Mouse (Mus musculus): ENCODE data around the gene Clasrp. TPM values are rescaled to one million over a fixed set of nuclear protein-coding genes. Genes with fewer than 3 reads are reported as not detected.
A peak's percentile ranks its signal among the peaks of the same experiment; 100 is the strongest.

The Clasrp gene
- polyA plus RNA-seq, 1 experiment from 2014 or later, result 51.3 TPM

GRCm38 (mm10) chr7:19593061-19593730, 11.1 kb downstream of the Clasrp start:
- Histone ChIP-seq H3K27me3 (ENCODE audit: control insufficient read depth, insufficient read depth, low read length) (no peaks in the 10 kb centered on the region), H3K9me3 (ENCODE audit: control insufficient read depth, low read length) (no peaks in the 10 kb centered on the region), H3K4me1 (ENCODE audit: control insufficient read depth, insufficient read depth, low read length) (no peaks in the 10 kb centered on the region), H3K9ac (replicated peaks; ENCODE audit: low read depth, low read length) (no peak overlapping the region), H3K36me3 (ENCODE audit: control insufficient read depth, insufficient read depth, low read length) (peaks cover 51% of the 10 kb centered on the region), H3K4me2 (ENCODE audit: low read depth, low read length) (no peak overlapping the region), H3K4me3 (ENCODE audit: low read depth, low read length) (no peak overlapping the region), H3K27ac (ENCODE audit: low read depth, low read length) (no peak overlapping the region)
- 93% methylated on average over 10 of the region's 10 CpGs for WGBS
- ATAC-seq (ENCODE audit: low read depth), result no peak

- Histone ChIP-seq H3K9ac (replicated peaks; ENCODE audit: low read depth, low read length) (no peak overlapping the region), H3K36me3 (ENCODE audit: control insufficient read depth, insufficient read depth, low read length) (peaks cover 76% of the 10 kb centered on the region), H3K27ac (ENCODE audit: low read depth, low read length) (no peak overlapping the region), H3K27me3 (ENCODE audit: control insufficient read depth, insufficient read depth, low read length) (no peaks in the 10 kb centered on the region), H3K4me1 (ENCODE audit: control insufficient read depth, insufficient read depth, low read length) (no peaks in the 10 kb centered on the region), H3K9me3 (ENCODE audit: control insufficient read depth, low read length) (no peaks in the 10 kb centered on the region), H3K4me2 (ENCODE audit: low read depth, low read length) (no peak overlapping the region), H3K4me3 (ENCODE audit: low read depth, low read length) (no peak overlapping the region)
- WGBS, result 67% methylated on average over 3 of the region's 3 CpGs
- ATAC-seq (ENCODE audit: low read depth), result peak; percentile 58; the same call in 1 of the 2 replicates
Observed at GRCm38 (mm10) chr7:19589917-19590316, 14.4 kb downstream of the Clasrp start.

GRCm38 (mm10) chr7:19589207-19589606, 15.1 kb downstream of the Clasrp start:
- no peaks in the 10 kb centered on the region for H3K4me1 ChIP-seq (ENCODE audit: control insufficient read depth, insufficient read depth, low read length)
- 52% methylated on average over 3 of the region's 3 CpGs for WGBS
- H3K27me3 ChIP-seq (ENCODE audit: control insufficient read depth, insufficient read depth, low read length), result no peaks in the 10 kb centered on the region
- no peak overlapping the region for H3K4me3 ChIP-seq (ENCODE audit: low read depth, low read length)
- no peak for ATAC-seq (ENCODE audit: low read depth)
- peaks cover 79% of the 10 kb centered on the region for H3K36me3 ChIP-seq (ENCODE audit: control insufficient read depth, insufficient read depth, low read length)
- no peak overlapping the region for H3K27ac ChIP-seq (ENCODE audit: low read depth, low read length)
- no peak overlapping the region for H3K4me2 ChIP-seq (ENCODE audit: low read depth, low read length)
- no peaks in the 10 kb centered on the region for H3K9me3 ChIP-seq (ENCODE audit: control insufficient read depth, low read length)
- no peak overlapping the region for H3K9ac ChIP-seq (replicated peaks; ENCODE audit: low read depth, low read length)

- no peak overlapping the region for H3K27ac ChIP-seq (ENCODE audit: low read depth, low read length)
- peaks cover 82% of the 10 kb centered on the region for H3K36me3 ChIP-seq (ENCODE audit: control insufficient read depth, insufficient read depth, low read length)
- ATAC-seq (ENCODE audit: low read depth), result no peak
- no peak overlapping the region for H3K9ac ChIP-seq (replicated peaks; ENCODE audit: low read depth, low read length)
- no peaks in the 10 kb centered on the region for H3K27me3 ChIP-seq (ENCODE audit: control insufficient read depth, insufficient read depth, low read length)
- 78% methylated on average over 44 of the region's 46 CpGs for WGBS
- no peak overlapping the region for H3K4me3 ChIP-seq (ENCODE audit: low read depth, low read length)
- H3K4me1 ChIP-seq (ENCODE audit: control insufficient read depth, insufficient read depth, low read length), result no peaks in the 10 kb centered on the region
- no peaks in the 10 kb centered on the region for H3K9me3 ChIP-seq (ENCODE audit: control insufficient read depth, low read length)
- H3K4me2 ChIP-seq (ENCODE audit: low read depth, low read length), result no peak overlapping the region
Observed at GRCm38 (mm10) chr7:19586269-19586668, 18.0 kb downstream of the Clasrp start.

GRCm38 (mm10) chr7:19580634-19581033, 23.7 kb downstream of the Clasrp start:
- no peak overlapping the region for H3K4me3 ChIP-seq (ENCODE audit: low read depth, low read length)
- 87% methylated on average over 5 of the region's 8 CpGs for WGBS
- no peak overlapping the region for H3K4me2 ChIP-seq (ENCODE audit: low read depth, low read length)
- peaks cover 28% of the 10 kb centered on the region for H3K27me3 ChIP-seq (ENCODE audit: control insufficient read depth, insufficient read depth, low read length)
- H3K9ac ChIP-seq (replicated peaks; ENCODE audit: low read depth, low read length), result no peak overlapping the region
- ATAC-seq (ENCODE audit: low read depth), result no peak
- peaks cover 39% of the 10 kb centered on the region for H3K36me3 ChIP-seq (ENCODE audit: control insufficient read depth, insufficient read depth, low read length)
- no peak overlapping the region for H3K27ac ChIP-seq (ENCODE audit: low read depth, low read length)
- H3K4me1 ChIP-seq (ENCODE audit: control insufficient read depth, insufficient read depth, low read length), result peaks cover 8% of the 10 kb centered on the region; the same call in 1 of the 2 replicates
- H3K9me3 ChIP-seq (ENCODE audit: control insufficient read depth, low read length), result no peaks in the 10 kb centered on the region

GRCm38 (mm10) chr7:19579751-19580150, 24.5 kb downstream of the Clasrp start:
- Histone ChIP-seq H3K9ac (replicated peaks; ENCODE audit: low read depth, low read length) (no peak overlapping the region), H3K9me3 (ENCODE audit: control insufficient read depth, low read length) (no peaks in the 10 kb centered on the region), H3K4me1 (ENCODE audit: control insufficient read depth, insufficient read depth, low read length) (peaks cover 8% of the 10 kb centered on the region; the same call in 1 of the 2 replicates), H3K36me3 (ENCODE audit: control insufficient read depth, insufficient read depth, low read length) (peaks cover 31% of the 10 kb centered on the region), H3K4me3 (ENCODE audit: low read depth, low read length) (no peak overlapping the region), H3K27ac (ENCODE audit: low read depth, low read length) (no peak overlapping the region), H3K4me2 (ENCODE audit: low read depth, low read length) (no peak overlapping the region), H3K27me3 (ENCODE audit: control insufficient read depth, insufficient read depth, low read length) (peaks cover 28% of the 10 kb centered on the region)
- no peak for ATAC-seq (ENCODE audit: low read depth)
- 80% methylated on average over 10 of the region's 10 CpGs for WGBS

- WGBS, result 59% methylated on average over 4 of the region's 4 CpGs
- Histone ChIP-seq H3K27ac (ENCODE audit: low read depth, low read length) (no peak overlapping the region), H3K27me3 (ENCODE audit: control insufficient read depth, insufficient read depth, low read length) (peaks cover 28% of the 10 kb centered on the region), H3K4me1 (ENCODE audit: control insufficient read depth, insufficient read depth, low read length) (peaks cover 10% of the 10 kb centered on the region; the same call in 1 of the 2 replicates), H3K9me3 (ENCODE audit: control insufficient read depth, low read length) (no peaks in the 10 kb centered on the region), H3K4me3 (ENCODE audit: low read depth, low read length) (no peak overlapping the region), H3K9ac (replicated peaks; ENCODE audit: low read depth, low read length) (no peak overlapping the region), H3K4me2 (ENCODE audit: low read depth, low read length) (no peak overlapping the region), H3K36me3 (ENCODE audit: control insufficient read depth, insufficient read depth, low read length) (peaks cover 19% of the 10 kb centered on the region)
- no peak for ATAC-seq (ENCODE audit: low read depth)
Observed at GRCm38 (mm10) chr7:19578436-19578835, 25.9 kb downstream of the Clasrp start.

GRCm38 (mm10) chr7:19577877-19578414, 26.3 kb downstream of the Clasrp start:
- Histone ChIP-seq H3K27ac (ENCODE audit: low read depth, low read length) (no peak overlapping the region), H3K36me3 (ENCODE audit: control insufficient read depth, insufficient read depth, low read length) (peaks cover 18% of the 10 kb centered on the region), H3K4me2 (ENCODE audit: low read depth, low read length) (peak overlapping the region; percentile 40; the same call in 1 of the 2 replicates), H3K27me3 (ENCODE audit: control insufficient read depth, insufficient read depth, low read length) (peaks cover 28% of the 10 kb centered on the region), H3K4me1 (ENCODE audit: control insufficient read depth, insufficient read depth, low read length) (peaks cover 11% of the 10 kb centered on the region; the same call in 1 of the 2 replicates), H3K9ac (replicated peaks; ENCODE audit: low read depth, low read length) (0 out of 2 replicates have a peak overlapping the region, but pooled peaks have one; percentile 28), H3K4me3 (ENCODE audit: low read depth, low read length) (no peak overlapping the region), H3K9me3 (ENCODE audit: control insufficient read depth, low read length) (no peaks in the 10 kb centered on the region)
- no peak for ATAC-seq (ENCODE audit: low read depth)
- 18% methylated on average over 10 of the region's 10 CpGs for WGBS

GRCm38 (mm10) chr7:19577141-19577852, 27.0 kb downstream of the Clasrp start, which contains the start of the genes Zfp296 and Gemin7:
TSS of gene Zfp296 (plus strand) at chr7:19577287.
TSS of gene Gemin7 (minus strand) at chr7:19577595.
- 1% methylated on average over 53 of the region's 56 CpGs for WGBS
- Histone ChIP-seq H3K9me3 (ENCODE audit: control insufficient read depth, low read length) (no peaks in the 10 kb centered on the region), H3K9ac (replicated peaks; ENCODE audit: low read depth, low read length) (peak within 1 kb of the TSS; percentile 28; the same call in 1 of the 2 replicates), H3K4me1 (ENCODE audit: control insufficient read depth, insufficient read depth, low read length) (peaks cover 17% of the 10 kb centered on the region), H3K27ac (ENCODE audit: low read depth, low read length) (no peak within 1 kb of the TSS), H3K36me3 (ENCODE audit: control insufficient read depth, insufficient read depth, low read length) (peaks cover 16% of the 10 kb centered on the region), H3K27me3 (ENCODE audit: control insufficient read depth, insufficient read depth, low read length) (peaks cover 28% of the 10 kb centered on the region), H3K4me2 (ENCODE audit: low read depth, low read length) (peak within 1 kb of the TSS; percentile 40), H3K4me3 (ENCODE audit: low read depth, low read length) (peak within 1 kb of the TSS; percentile 24; the same call in 1 of the 2 replicates)
- ATAC-seq (ENCODE audit: low read depth), result no peak

All from neural tube, embryonic 14.5 days (tissue).